Mouse (Mus musculus) lung, postnatal 0 days (tissue): ENCODE measurements at regions not wholly inside any gene's neighbourhood (a gene's known extent, or its start where the extent isn't known, plus 50 kb on each side); places are given as distances from the start of the nearest gene placed in this dataset.

Experiments used
- ATAC-seq: fragments of 200-750 bp; cut with Nextera tagmentation; 2 replicates; pipeline ENCODE4 v1.8.0; 2017; ENCODE audit warnings: moderate library complexity
- DNase-seq: peaks from one replicate; pipeline ENCODE4 v3.0.0-alpha.2; 2016; ENCODE audit warnings: low spot score
- H3K27ac ChIP-seq: fragments of 300-500 bp; sonication (generic); 2 replicates; pipeline ENCODE4 v1.5.1; 2014; ENCODE audit warnings: antibody characterized with exemption, mild to moderate bottlenecking, low read length, mixed read lengths
- H3K27me3 ChIP-seq: fragments of 300-500 bp; sonication (generic); replicated peaks from 2 replicates; pipeline ENCODE4 v1.6.1; 2014; ENCODE audit warnings: low read length, mixed read lengths; ENCODE audit not compliant: insufficient read depth
- H3K36me3 ChIP-seq: fragments of 300-500 bp; sonication (generic); 2 replicates; pipeline ENCODE4 v1.6.1; 2014; ENCODE audit warnings: low read length, mixed read lengths; ENCODE audit not compliant: insufficient read depth
- H3K4me1 ChIP-seq: fragments of 300-500 bp; sonication (generic); 2 replicates; pipeline ENCODE4 v1.6.1; 2014; ENCODE audit warnings: antibody characterized with exemption, low read depth, low read length, mixed read lengths; ENCODE audit not compliant: insufficient read depth
- H3K4me2 ChIP-seq: fragments of 300-500 bp; sonication (generic); replicated peaks from 2 replicates; pipeline ENCODE4 v1.6.1; 2014; ENCODE audit warnings: low read depth, mild to moderate bottlenecking, low read length, moderate library complexity, mixed read lengths
- H3K4me3 ChIP-seq: fragments of 300-500 bp; sonication (generic); 2 replicates; pipeline ENCODE4 v1.5.1; 2014; ENCODE audit warnings: low read depth, low read length
- H3K9ac ChIP-seq: fragments of 300-500 bp; sonication (generic); replicated peaks from 2 replicates; pipeline ENCODE4 v1.6.1; 2014; ENCODE audit warnings: low read depth, mild to moderate bottlenecking
- H3K9me3 ChIP-seq: fragments of 300-500 bp; sonication (generic); 2 replicates; pipeline ENCODE4 v1.6.1; 2016; ENCODE audit warnings: low read length, mixed read lengths
- CTCF ChIP-seq: IDR thresholded peaks from 2 replicates; pipeline ENCODE4 v1.5.1; 2016; ENCODE audit warnings: antibody characterized with exemption, mild to moderate bottlenecking
- EP300 ChIP-seq: IDR thresholded peaks from 2 replicates; pipeline ENCODE4 v1.6.1; 2016; ENCODE audit warnings: antibody characterized with exemption, mild to moderate bottlenecking, control low read depth
- WGBS: fragments of 180-500 bp; shearing (Covaris S2); extraction: QIAGEN DNeasy Blood & Tissue Kit; methylation state at CpG from one replicate; pipeline ENCODE4 v1.1.7; 2014; 5-methylcytosine and 5-hydroxymethylcytosine counted together

DNA sequence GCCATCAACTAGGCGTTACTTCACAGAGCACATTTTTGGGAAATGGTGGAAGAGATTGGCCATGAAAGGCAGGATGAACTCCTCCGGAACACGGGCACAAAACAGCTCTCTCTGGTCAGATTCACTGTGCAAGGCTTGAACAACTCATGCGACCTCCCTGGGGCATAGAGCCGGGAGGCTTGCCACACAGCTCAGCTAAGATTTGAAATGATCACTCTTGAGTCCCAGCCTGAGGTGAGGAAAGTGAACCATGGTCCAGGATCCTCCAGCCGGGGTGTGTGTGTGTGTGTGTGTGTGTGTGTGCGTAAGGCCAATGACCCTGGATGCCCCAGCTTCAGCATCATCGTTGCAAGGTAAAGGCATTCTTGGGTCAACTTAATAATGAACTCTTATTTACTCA, 237.5 kb downstream of the Gm45692 start:
- ATAC-seq: no peak
- Histone ChIP-seq H3K4me1 (no peaks in the 10 kb centered on the region), H3K27me3 (no peaks in the 10 kb centered on the region), H3K4me2 (no peak overlapping the region), H3K27ac (no peak overlapping the region), H3K4me3 (no peak overlapping the region), H3K9ac (no peak overlapping the region), H3K9me3 (no peaks in the 10 kb centered on the region), H3K36me3 (no peaks in the 10 kb centered on the region)
- 62% methylated on average over 8 of the region's 8 CpGs for WGBS
- TF ChIP-seq EP300 (no peak), CTCF (no peak)
- no peak for DNase-seq

DNA sequence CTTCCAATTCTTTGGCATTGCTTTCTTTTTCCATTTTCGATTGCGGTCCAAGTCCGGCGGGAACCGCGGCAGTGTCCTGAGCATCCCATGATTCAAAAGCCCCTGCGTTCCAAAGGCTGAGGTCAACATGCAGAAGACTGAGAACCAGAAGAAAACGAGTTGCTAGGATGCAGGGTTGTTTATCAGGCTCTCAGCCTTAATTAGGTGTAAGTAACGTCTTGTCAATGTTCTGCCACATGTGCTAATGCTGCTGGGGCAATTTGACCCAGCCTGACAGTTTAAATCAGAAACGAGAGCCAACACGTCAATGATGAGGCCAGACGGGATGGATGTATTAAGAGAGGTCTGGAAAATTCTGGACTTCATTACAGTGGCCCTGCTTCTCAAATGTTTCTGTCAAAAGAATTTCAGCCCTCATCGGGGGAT, 239.4 kb downstream of the Gm45692 start:
- H3K36me3 ChIP-seq: no peaks in the 10 kb centered on the region
- H3K9me3 ChIP-seq: no peaks in the 10 kb centered on the region
- peak; percentile 79 for ATAC-seq
- no peak overlapping the region for H3K4me3 ChIP-seq
- no peak overlapping the region for H3K9ac ChIP-seq
- no peaks in the 10 kb centered on the region for H3K27me3 ChIP-seq
- peak; percentile 83 for DNase-seq
- no peak overlapping the region for H3K4me2 ChIP-seq
- WGBS: 52% methylated on average over 13 of the region's 13 CpGs
- no peak for TF ChIP-seq CTCF
- TF ChIP-seq EP300: peak; percentile 82
- H3K27ac ChIP-seq: no peak overlapping the region
- H3K4me1 ChIP-seq: no peaks in the 10 kb centered on the region

DNA sequence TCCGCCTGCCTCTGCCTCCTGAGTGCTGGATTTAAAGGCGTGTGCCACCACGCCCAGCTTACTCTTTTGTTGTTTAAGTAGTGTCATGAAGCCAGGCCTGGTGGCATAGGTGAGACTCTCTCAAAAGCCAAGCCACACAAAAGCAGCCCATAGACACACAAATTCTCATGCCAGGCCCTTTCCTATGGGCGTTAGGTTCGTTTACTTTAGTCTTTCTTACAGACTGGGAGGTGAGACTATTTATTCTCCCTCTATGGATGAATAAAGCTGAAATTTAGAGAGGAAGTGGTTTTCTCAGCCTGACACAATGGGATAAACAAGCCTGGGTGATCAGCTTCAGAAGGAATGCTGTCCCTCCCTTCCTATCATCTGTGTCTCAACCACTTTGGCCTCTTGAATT, 243.0 kb downstream of the Gm45692 start:
- Histone ChIP-seq H3K4me2 (no peak overlapping the region), H3K27me3 (no peaks in the 10 kb centered on the region), H3K27ac (no peak overlapping the region), H3K36me3 (no peaks in the 10 kb centered on the region), H3K4me3 (no peak overlapping the region), H3K4me1 (no peaks in the 10 kb centered on the region), H3K9me3 (no peaks in the 10 kb centered on the region), H3K9ac (no peak overlapping the region)
- 78% methylated on average over 5 of the region's 5 CpGs for WGBS
- TF ChIP-seq CTCF (no peak), EP300 (no peak)
- no peak for DNase-seq
- no peak for ATAC-seq

DNA sequence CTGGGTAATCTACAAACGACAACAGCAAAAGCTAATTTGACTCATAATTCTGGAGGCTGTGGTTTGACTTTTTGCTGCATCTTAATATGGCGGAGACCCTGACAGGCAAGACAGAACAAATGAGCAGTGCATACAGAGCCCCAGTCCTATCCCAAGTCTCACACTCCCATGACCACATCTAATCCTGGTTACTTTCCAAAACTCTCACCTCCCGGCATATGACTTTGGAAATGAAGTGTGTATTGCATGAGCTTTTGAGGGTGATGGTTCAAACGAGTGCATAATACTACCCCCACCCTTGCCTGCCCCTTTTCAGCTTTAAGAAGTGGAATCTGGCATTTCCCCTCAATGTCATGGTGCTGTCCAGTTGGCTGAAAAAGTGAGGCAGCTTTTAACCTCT, 244.3 kb downstream of the Gm45692 start:
- Histone ChIP-seq H3K9me3 (no peaks in the 10 kb centered on the region), H3K4me2 (no peak overlapping the region), H3K27me3 (no peaks in the 10 kb centered on the region), H3K27ac (no peak overlapping the region), H3K36me3 (no peaks in the 10 kb centered on the region), H3K4me1 (no peaks in the 10 kb centered on the region), H3K9ac (no peak overlapping the region), H3K4me3 (no peak overlapping the region)
- WGBS: 52% methylated on average over 4 of the region's 4 CpGs
- DNase-seq: peak; percentile 73
- peak; percentile 81 for ATAC-seq
- TF ChIP-seq CTCF (no peak), EP300 (peak; percentile 23; the same call in 1 of the 2 replicates)

DNA sequence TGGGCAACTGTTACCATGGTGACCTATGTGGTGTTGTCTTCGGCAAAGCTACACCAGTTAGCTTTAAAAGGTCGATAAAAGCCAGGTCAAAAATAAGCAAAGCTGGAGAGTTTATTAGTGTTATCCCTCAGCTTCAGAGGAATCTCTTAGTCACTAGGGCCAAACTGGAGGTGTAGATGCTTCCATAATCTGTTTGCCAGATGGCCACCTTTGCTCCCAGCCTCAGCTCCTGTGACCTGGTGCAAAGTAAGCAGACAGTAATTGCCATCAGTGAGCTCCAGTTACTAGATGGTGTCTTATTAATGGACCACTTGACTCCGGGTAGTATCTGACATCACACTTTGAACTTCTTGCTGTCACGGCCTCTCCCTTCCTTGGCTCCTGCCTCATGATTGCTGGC, 245.3 kb downstream of the Gm45692 start:
- no peaks in the 10 kb centered on the region for H3K4me1 ChIP-seq
- H3K36me3 ChIP-seq: no peaks in the 10 kb centered on the region
- DNase-seq (no peak), ATAC-seq (no peak)
- H3K4me3 ChIP-seq: no peak overlapping the region
- no peaks in the 10 kb centered on the region for H3K9me3 ChIP-seq
- WGBS: 42% methylated on average over 4 of the region's 4 CpGs
- no peak overlapping the region for H3K4me2 ChIP-seq
- TF ChIP-seq EP300: no peak
- TF ChIP-seq CTCF: no peak
- H3K27me3 ChIP-seq: no peaks in the 10 kb centered on the region
- no peak overlapping the region for H3K27ac ChIP-seq
- no peak overlapping the region for H3K9ac ChIP-seq

DNA sequence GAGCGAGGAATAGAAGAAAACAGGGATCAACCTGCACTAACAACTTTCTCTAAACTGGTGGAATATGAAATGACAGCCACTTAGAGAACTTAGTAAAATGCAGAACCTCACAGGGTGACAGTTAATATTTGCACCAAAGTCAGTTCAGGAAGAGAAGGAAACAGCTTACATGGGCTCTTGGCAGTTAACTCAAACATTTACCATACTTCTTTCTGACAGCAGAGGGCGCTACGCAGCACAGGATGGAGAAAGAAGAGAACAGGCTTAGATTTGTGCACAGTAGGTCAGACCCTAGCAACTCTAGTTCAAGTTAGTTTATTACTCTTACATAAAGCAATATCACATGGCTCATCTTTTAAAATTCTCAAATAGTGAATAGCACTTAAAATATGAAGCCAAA, 261.3 kb downstream of the Gm45692 start:
- no peaks in the 10 kb centered on the region for H3K27me3 ChIP-seq
- H3K27ac ChIP-seq: no peak overlapping the region
- H3K4me3 ChIP-seq: no peak overlapping the region
- H3K9me3 ChIP-seq: no peaks in the 10 kb centered on the region
- H3K4me1 ChIP-seq: no peaks in the 10 kb centered on the region
- TF ChIP-seq EP300: no peak
- peak; percentile 81 for TF ChIP-seq CTCF
- ATAC-seq (no peak), DNase-seq (peak; percentile 65)
- 29% methylated on average over 3 of the region's 3 CpGs for WGBS
- no peak overlapping the region for H3K9ac ChIP-seq
- H3K36me3 ChIP-seq: no peaks in the 10 kb centered on the region
- no peak overlapping the region for H3K4me2 ChIP-seq

DNA sequence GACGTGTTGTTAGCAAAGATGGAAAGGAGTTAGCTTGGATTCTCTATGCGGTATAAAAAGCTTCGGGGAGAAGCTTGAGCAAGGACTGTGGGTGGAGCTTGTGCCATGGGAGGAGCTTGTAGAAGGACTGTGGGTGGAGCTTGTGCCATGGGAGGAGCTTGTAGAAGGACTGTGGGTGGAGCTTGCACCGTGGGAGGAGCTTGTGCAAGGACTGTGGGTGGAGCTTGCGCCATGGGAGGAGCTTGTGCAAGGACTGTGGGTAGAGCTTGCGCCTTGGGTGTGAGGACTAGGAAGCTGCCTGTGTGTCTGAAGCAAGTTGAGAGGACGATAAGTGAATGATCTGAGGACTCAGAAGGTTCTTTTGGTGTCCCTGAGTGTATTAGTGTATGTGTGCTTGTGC, 263.1 kb downstream of the Gm45692 start:
- Histone ChIP-seq H3K4me2 (no peak overlapping the region), H3K4me1 (no peaks in the 10 kb centered on the region), H3K27me3 (no peaks in the 10 kb centered on the region), H3K36me3 (no peaks in the 10 kb centered on the region), H3K9me3 (no peaks in the 10 kb centered on the region), H3K9ac (no peak overlapping the region), H3K4me3 (no peak overlapping the region), H3K27ac (no peak overlapping the region)
- DNase-seq (no peak), ATAC-seq (no peak)
- TF ChIP-seq CTCF (no peak), EP300 (no peak)
- WGBS: 88% methylated on average over 7 of the region's 7 CpGs
